Mouse (Mus musculus) granulocyte monocyte progenitor cell, adult 5-6 weeks (primary cell): Measurements from ENCODE around the gene S100a3. TPM values are rescaled to one million over a fixed set of nuclear protein-coding genes. Genes with fewer than 3 reads are reported as not detected.
A peak's percentile ranks its signal among the peaks of the same experiment; 100 is the strongest.

Experiments
- ATAC-seq: replicated peaks from 2 replicates; pipeline ENCODE4 v1.8.0; 2016; ENCODE audit warnings: mild to moderate bottlenecking, moderate TSS enrichment, inconsistent platforms; ENCODE audit not compliant: poor library complexity, severe bottlenecking
- total RNA-seq, 2 experiments: library from RNA; stranded (forward) in 1 of 2; stranded (reverse) in 1 of 2; fragments of 200-712, 200-1000 nt in 1 of 2; fragments of >200 nt in 1 of 2; fragmentation: Nextera tagmentation in 1 of 2; gene quantifications; 2 replicates each; pipeline ENCODE4 v1.2.3; 2014 to 2017

S100a3 gene
- total RNA-seq, 2 experiments from 2014 or later: not detected

DNA sequence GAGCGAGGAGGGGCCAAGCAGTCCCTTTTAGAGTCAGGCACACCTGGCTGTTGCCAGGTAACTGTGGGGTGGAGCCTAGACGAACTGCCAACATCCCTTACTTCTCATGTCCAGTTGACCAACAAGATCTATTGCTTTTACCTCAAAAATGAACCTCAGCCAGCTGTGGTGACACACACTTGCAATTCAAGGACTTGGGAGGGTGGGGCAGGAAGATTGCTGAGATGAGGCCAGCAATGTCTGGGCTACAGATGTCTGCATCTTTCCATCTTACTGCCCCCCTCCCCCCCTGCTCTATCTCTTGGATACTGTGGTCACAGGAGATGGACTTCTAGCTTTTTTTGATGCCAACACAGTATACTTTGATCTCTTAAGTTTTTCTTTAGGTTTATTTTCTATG is 8.1 kb upstream of the S100a3 start:
- no peak for ATAC-seq

DNA sequence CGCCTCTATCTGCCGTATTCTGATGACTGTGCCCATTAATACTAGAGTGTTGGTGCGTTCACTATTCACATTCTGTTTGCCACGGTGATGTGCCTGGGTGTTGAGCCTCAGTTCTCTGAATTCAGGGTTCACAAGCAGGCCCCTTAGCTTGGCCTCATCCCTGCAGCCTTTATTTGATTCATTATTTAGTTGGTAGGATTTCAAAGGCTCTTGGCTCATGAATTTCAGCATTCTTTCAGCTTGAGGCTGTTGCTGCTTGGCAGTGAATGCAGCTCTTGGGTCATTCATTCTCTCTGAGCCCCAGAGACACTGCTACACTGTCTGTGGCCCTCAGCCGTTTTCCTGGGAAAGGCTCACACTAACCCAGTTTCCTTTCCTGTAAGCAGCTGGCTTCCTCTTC is 4.4 kb upstream of the S100a3 start:
- no peak for ATAC-seq

DNA sequence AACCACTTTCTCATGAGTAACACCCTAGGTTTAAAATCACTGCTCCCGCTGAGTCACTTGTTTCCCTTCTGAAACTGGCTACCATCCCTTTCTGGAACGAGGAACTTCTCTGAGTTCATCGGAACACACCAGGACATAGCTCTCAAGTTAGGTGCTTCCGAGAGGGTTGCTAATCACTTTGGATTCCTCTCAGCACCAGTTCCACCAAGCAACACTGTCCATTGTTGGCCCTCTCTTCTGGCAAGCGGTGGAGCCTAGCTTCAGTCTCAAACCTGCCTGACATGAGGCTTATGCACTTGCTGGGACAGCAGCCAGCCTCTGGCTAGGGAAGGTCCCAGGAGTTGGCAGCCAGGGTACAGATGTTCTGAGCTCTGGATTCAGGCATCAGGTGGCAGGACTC is 14.3 kb downstream of the S100a3 start:
- ATAC-seq: no peak

DNA sequence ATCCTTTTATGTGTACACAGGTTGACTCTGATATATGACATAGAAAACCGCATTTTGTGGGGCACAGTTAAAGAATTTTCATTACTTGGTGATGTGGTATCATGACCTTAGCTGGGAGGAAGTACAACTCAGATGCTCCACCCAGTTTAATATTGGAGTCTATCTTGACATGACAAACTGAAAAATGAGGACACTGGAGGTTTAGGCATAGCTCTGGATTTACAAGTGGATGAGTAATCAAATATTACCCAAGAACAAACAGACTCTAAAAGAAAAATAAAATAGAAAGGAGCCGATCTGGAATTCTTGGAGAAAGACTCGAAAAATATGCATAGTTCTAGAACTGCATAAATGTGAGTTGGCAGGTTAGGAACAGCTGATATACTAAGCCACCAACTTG is 14.9 kb downstream of the S100a3 start:
- no peak for ATAC-seq

DNA sequence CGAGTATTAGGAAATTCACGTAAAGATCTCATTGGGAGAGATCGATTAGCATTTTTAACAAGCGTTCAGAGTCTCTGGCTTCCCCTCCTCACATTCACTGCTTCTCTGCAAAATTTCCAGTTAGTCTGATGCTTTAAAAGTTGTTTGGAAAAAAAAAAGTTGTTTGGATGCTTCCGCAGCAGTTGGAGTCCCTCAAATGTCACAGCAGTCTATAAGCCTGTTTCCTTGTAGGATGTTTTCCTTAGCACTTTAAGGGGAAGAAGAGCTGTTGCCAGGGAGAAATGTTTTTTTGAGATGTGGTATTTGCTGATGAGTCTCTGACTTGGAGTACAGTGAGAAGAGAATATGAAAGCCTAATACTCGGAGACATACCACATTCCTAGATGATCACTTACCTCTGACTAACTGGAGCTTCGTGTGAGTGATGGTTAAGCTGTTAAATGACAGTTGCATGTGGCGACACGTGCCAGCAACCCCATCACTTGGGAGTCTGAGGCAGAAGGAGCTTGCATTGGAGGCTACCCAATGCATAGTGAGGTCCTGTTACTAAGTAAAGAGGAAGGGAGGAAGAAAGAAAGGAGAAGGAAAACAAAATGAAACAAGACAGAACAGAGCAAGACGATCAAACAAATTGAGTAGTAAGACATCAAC is 16.1 kb downstream of the S100a3 start:
- ATAC-seq: no peak

DNA sequence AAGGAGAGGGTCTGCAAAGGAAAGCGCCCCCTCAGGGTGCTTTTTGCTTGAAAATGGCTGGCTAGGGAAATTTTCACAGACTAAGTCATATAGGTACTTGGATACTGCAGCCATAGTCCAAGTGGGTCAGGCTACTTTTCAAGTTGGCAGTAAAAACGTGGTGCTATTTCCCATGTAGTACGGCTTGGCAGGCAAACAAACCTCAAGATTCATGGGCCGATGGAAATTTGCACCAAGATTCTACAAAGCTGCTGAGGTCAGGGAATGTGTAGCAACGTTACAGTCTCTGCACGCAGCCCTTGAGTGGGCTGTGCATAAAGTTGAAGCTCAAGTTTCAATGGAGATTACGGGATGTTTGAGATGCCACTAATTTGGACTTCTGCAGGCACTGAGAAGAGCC is 19.1 kb downstream of the S100a3 start:
- ATAC-seq: no peak

DNA sequence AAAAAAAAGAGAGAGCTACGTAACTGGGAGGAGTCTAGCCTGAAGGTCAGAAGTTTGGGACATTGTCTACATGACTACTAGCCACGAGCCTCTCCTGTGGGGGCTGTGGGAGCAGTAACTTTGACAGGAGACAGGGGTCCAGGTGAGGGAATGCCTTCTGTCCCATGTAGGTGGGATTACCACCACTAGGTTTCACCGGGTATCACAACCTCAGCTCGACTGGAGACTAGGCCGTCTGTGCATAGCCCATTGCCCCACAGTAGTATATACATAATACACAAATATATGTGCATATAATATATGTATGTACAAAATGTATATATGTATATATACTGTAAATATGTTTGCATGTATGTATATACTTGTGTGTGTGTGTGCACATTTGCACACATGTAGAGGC is 20.8 kb downstream of the S100a3 start:
- ATAC-seq: no peak

DNA sequence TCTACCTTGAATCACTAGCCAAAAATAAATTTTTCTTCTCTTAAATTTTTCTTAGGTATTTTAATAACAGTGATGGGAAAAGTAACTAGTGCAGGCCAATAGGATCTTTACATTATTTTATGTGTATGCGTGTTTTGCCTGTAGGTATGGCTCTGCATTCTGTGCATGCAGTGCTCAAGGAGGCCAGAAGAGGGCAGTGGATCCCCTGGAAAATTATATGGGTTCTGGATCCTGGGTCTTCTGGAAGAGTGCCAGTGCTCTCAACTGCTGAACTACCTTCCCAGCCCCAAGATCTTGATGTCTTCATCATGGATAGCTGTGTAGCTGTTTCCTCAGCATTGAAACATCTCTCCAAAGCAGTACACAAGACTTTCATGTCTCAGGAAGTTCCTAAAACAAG is 21.8 kb downstream of the S100a3 start:
- no peak for ATAC-seq

DNA sequence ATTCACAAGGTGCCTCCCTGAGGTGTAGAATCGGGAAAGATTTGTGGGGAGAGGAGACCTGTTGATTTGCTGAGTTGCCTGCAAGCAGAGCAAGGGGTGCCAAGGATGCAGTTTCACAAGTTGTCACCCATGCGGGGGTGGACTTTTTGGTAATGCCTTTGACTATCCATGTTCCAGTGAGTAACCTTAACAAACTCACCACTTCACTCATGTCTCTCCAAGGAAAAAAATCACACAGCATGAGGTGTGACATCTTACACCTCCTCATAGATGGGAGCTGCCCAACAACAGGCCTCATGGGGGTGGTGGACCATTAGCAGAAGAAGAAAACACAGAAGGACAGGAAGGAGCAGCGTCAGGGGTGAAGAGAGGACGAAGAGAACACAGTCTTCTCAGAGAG is 22.2 kb downstream of the S100a3 start:
- ATAC-seq: no peak

DNA sequence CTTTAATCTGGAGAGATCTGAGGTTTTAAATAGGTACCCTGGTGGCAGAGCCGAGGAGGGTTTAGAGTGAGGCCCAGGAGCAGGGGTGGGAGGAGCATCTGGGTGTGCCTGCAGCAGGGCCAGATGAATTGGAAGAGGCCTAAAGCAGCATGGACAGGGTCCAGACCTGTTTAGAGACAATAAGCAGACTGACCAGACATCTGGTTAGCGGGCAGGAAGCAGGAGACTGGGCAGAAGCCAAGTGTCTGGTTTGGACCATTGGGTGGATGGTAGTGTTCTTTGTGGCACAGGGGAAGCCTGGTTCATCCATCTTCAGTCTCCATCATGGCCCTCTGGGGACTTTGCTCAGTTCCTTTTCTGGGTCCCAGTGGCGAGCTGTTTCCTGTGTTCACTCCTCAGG is 23.5 kb downstream of the S100a3 start:
- no peak for ATAC-seq

DNA sequence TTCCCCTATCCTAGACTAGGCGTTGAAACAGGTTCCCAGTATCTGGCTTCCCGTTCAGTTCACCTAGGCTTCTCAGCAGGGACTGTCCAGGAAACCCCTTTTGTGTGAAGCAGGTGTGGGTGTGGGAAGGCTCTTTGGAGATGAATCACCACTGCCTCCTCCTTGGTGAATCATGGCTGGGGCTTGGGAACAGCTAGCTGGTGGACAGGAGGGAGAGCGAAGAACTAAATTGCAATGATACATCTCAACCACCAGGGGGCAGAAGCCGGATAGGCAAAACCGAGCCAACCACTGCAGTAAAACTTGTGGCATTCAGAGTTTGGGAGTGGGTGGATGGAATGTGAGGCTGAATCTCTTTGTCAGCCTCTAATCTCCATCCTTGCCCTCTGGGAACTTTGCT is 25.2 kb downstream of the S100a3 start:
- ATAC-seq: peak; percentile 33; the same call in 1 of the 2 replicates

DNA sequence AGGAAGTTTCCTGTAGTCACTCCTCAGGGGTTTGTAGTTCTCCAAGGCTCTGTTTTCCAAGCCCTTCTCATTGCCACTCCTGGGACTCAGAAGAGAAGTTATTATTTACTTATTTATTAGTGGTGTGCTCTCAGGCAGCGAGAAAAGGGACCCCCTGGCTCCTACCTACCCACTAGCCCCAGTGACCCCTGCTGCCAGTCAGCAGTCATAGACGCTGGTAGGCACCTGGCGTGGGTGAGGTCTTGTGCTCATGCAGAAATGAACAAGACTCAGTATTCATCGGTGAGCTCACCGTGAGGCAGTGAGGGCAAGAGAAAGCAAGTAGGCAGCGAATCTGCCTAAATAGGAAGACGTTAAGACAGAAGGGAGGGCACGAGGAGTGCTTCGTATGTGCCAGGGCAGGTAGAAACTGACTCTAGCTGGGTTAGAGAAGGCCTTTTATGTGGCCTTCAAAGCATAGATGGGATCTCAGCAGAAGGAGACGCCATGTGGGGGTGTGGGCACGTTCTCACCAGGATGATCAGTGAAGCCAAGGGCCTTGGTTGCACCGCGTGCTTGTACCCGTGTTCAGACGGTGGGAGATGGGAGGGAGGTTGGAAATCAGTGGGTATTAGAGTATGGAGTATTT is 25.8 kb downstream of the S100a3 start:
- ATAC-seq: no peak

DNA sequence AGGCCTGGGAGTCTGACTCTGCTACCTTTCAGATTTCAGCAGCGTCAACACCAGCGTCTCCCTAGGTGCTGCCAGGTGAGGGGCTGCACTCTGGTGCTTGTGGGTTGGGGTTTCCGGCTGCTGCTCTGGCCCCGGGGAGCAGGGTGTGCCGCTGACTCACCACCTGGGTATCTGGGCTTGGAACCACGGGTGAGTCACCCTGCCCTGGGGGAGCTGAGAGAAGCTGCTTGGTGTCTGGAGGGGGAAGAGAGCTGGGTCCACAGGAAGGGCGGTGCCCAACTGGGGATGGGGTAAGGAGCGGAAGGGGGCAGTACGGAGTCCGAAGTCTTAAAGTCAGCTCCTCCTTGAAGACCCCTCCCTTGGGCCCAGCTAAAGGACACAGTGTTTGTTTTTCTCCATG is 26.5 kb downstream of the S100a3 start:
- peak; percentile 82 for ATAC-seq

DNA sequence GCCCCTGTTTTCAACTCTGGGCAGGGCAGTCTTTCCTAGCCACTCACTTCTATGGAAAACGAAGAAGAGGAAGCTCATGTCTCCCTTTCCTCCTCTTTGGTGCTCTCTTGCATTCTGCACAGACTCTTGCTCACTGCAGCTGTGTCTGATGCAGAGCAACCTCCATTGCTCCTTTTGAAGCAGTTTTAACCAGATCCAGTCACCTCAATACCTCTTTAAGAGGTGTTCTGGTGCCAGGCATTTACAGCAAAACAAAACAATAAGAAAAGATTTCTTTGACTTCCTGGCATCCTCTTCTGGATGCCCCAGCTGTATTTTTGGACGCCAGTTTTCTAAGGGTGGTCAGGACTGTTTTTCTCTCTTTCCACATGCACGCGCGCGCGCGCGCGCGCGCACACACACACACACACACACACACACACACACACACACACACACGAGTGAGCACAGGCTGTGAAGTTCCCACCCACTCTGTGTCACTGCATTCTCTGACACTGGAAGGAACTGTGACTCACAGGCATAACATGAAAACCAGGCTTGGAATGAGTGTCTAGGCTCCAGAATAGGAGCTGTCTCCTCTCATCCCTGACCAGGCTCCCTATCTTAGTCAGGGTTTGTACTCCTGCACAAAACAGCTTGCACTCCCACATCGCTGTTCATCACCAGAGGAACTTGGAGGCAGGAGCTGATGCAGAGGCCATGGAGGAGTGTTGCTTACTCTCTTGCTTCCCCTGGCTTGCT is 27.2 kb downstream of the S100a3 start:
- 0 out of 2 replicates have a peak, but pooled peaks have one; percentile 5 for ATAC-seq

DNA sequence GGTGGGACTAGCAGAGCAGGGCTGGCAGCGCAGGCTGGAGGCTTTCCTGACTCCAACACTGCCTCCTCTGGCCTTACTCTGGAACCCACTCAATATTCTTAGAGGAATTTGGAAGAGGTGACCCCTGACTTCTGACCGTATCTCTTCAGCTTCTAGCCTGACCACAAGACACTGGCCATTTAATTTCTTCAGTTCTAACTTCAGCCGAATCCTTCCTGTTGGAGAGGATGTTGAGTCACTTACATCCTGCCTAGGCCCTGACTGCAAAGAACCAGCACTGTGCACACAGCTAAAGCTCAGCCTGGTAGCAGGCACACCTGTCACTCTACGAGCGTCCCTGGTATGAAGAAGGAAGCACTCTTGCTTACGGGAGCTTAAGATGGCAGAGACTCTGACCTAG is 29.0 kb downstream of the S100a3 start:
- peak; percentile 58 for ATAC-seq

DNA sequence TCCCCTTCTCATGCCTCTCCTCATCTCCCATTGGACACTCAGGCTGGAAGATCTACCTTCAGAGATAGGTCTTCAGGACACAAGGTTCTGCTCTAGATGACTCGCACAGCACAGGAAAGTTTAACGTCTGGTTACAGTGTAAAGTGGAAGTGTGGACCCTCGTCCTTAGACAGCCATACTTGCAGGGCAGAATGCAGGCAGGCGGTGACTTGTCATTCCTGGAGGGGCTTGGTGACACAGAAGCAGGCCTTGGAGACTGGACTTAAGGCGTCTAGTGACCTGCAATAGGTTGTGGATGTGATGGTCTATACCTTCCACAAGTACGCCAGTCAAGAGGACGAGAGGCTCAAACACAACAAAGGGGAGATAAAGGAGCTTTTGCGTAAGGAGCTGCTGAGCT is 29.6 kb downstream of the S100a3 start, which contains the start of gene S100a2:
Gene S100a2, plus strand, starts transcription at position 301 of the 400 bp plus-strand sequence.
- no peak for ATAC-seq

DNA sequence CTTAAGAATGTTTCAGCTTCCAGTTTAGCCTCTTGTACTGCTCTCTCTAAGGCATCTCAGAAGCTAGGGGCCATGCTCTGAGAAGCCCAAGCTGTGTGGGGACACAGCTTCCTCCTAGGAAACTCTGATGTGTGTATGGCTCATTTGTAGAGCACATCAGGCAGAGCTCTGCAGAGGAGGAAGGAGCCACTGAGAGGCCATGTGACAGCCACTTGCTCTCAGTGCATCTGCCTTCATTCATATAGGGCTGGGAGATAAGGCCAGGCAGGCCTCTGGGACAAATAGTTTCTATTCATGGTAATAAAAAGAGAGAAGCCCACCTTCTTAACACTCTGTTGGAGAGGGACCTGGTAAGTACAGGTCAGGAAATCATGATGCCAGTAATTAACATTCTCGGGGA is 34.1 kb downstream of the S100a3 start:
- no peak for ATAC-seq

DNA sequence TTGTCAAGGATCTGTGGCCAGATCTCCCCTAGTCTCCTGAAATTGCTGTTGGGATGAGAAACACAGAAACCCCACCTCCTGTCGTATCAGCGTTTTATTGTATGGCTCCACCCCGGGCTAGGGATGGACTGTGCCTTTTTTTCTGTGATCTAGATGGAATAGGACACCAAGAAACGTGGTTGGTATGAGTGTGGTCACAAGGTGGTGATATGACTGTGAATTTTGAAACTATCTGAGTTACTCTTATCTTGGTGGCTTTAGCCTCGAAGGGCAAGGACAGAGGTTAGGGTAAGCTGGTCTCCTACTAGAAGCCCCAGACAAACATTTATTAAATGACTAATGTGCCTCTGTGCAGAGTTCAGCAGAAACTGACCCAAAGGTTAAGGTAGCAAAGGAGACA is 35.2 kb downstream of the S100a3 start:
- ATAC-seq: no peak

DNA sequence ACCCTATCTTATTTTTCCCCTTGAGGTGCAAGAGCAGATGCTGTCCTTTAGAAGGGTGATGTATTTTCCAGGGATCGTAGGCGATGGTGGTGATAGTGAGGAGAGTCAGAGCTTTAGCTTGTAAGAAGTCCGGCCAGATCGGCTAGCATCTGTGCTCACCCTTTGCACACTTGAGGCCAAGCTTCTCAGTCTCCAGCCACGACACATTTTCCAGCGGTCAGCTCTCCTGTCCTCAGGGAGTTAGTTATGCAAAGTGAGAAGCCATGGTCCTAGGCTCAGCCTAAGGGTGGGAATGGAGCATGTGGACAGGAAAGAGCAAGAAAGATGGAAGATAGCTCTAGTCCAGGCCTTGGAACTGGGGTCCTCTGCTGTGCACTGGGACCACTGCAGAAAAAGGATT is 36.4 kb downstream of the S100a3 start:
- no peak for ATAC-seq

DNA sequence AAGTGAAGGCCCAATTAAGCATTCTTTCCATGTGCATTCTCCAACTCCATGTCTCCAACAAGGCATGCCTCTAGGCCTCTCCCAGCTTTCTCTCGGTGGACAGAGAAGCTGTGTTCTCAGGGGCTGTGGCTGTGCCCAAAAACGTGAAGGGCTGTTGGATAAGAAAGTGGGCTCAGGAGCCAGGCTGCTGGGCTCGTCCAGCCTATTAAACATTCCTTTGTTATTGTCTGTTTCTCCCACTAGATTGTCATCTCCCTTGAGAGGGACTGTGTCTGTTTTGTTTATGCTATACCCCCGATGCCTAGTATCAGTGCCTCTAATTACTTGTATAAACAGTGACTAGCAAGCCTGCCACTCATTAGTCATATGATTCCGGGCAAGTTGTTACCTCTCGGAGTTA is 37.4 kb downstream of the S100a3 start:
- no peak for ATAC-seq

DNA sequence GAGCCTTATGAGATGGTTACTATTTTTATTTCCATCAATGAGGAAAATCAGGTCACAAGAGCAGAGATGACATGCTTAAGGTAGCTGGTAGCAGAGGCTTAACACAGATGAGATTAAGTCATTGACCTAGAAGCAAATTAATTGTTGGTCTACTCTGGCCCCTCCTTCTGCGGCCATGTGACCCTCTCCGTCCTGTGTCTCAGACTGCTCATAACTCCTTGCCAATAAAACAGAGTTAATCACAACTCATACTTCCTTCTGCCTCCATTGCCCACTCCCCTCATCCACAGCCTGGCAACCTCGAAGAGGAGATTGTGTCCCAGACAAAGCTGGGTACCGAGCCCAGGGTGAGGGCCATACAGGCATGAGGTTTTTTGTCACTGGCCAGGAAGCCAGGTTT is 37.8 kb downstream of the S100a3 start:
- ATAC-seq: peak; percentile 53; the same call in 1 of the 2 replicates

DNA sequence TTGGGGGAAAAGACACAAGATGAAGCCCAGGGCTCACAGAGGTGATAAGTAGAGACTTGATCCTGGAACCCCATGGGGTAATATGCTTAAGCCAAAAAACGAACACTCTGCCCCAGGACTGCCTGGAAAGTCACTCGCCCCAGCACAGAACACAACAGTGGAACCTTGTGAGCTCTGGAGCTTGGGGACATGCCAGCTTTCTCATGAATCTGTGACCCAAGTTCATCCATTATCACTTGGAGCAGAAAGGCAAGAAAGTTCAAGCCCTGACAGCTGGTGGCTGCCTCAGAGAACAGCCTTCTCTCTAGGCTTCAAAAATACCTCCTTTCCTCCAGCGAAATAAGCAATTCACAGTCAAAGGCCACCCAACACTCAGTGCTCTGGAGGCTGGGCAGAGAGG is 39.0 kb downstream of the S100a3 start:
- ATAC-seq: no peak
